Mouse (Mus musculus) stomach, postnatal 0 days (tissue): ENCODE results near the gene Haus3. TPM values are rescaled to one million over a fixed set of nuclear protein-coding genes. Genes with fewer than 3 reads are reported as not detected.

Experiments
- ATAC-seq: fragments of 200-750 bp; cut with Nextera tagmentation; 2 replicates; pipeline ENCODE4 v1.8.0; 2017; ENCODE audit not compliant: low FRiP score, low TSS enrichment
- DNase-seq: peaks from one replicate; pipeline ENCODE4 v3.0.0-alpha.2; 2016; ENCODE audit warnings: low spot score
- H3K27ac ChIP-seq: fragments of 300-500 bp; sonication (generic); replicated peaks from 2 replicates; pipeline ENCODE4 v1.5.1; 2014; ENCODE audit warnings: mild to moderate bottlenecking, control low read depth
- H3K27me3 ChIP-seq: fragments of 300-500 bp; sonication (generic); 2 replicates; pipeline ENCODE4 v1.6.1; 2014; ENCODE audit warnings: low read length; ENCODE audit not compliant: control insufficient read depth, insufficient read depth
- H3K36me3 ChIP-seq: fragments of 300-500 bp; sonication (generic); 2 replicates; pipeline ENCODE4 v1.6.1; 2014; ENCODE audit warnings: low read length, mixed read lengths; ENCODE audit not compliant: control insufficient read depth, insufficient read depth
- H3K4me1 ChIP-seq: fragments of 300-500 bp; sonication (generic); replicated peaks from 2 replicates; pipeline ENCODE4 v1.6.1; 2014; ENCODE audit warnings: antibody characterized with exemption; ENCODE audit not compliant: control insufficient read depth, insufficient read depth
- H3K4me2 ChIP-seq: fragments of 300-500 bp; sonication (generic); replicated peaks from 2 replicates; pipeline ENCODE4 v1.6.1; 2014; ENCODE audit warnings: low read depth, mild to moderate bottlenecking, control low read depth, moderate library complexity
- H3K4me3 ChIP-seq: fragments of 300-500 bp; sonication (generic); 2 replicates; pipeline ENCODE4 v1.5.1; 2014; ENCODE audit warnings: low read depth, low read length, control low read depth
- H3K9ac ChIP-seq: fragments of 300-500 bp; sonication (generic); 2 replicates; pipeline ENCODE4 v1.6.1; 2014; ENCODE audit warnings: mild to moderate bottlenecking, low read length, control low read depth, mixed read lengths
- H3K9me3 ChIP-seq: fragments of 300-500 bp; sonication (generic); 2 replicates; pipeline ENCODE4 v1.6.1; 2016; ENCODE audit warnings: low read length; ENCODE audit not compliant: control insufficient read depth
- CTCF ChIP-seq: IDR thresholded peaks from 2 replicates; pipeline ENCODE4 v1.5.1; 2016; ENCODE audit warnings: antibody characterized with exemption, low read depth, mild to moderate bottlenecking, moderate library complexity
- EP300 ChIP-seq: optimal IDR thresholded peaks from 2 replicates; pipeline ENCODE3; 2016; ENCODE audit warnings: antibody characterized with exemption
- WGBS: fragments of 180-500 bp; shearing (Covaris S2); extraction: QIAGEN DNeasy Blood & Tissue Kit; methylation state at CpG from one replicate; pipeline ENCODE4 v1.1.7; 2014; 5-methylcytosine and 5-hydroxymethylcytosine counted together
- polyA plus RNA-seq: library from polyadenylated mRNA; unstranded; fragments of >200 nt; fragmentation: Nextera tagmentation; extraction: Ambion mirVana; gene quantifications from 2 replicates; pipeline ENCODE4 v1.2.1, GENCODE M21; 2015

The Haus3 gene
- polyA plus RNA-seq, 1 experiment from 2014 or later, result 12.3 TPM

DNA sequence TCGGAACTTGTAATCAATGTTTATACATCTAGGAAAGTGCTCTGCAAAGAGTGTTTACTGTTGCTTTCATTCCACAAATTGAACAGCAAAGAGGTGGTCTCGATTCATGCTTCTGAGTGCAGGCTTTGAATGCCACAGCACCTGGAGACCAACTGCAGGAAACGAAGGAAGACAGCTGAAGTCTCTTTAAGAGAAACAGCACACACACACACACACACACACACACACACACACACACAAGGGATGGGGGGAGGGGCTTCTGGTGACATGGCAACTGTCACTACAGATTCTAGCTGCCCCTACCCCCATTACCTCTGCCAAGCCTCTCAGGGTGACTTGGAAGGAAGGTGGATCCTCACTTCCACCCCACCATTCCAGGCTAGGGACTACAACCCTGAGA is 38.2 kb upstream of the Haus3 start:
- Histone ChIP-seq H3K4me3 (no peak overlapping the region), H3K27ac (no peak overlapping the region), H3K36me3 (no peaks in the 10 kb centered on the region), H3K4me2 (no peak overlapping the region), H3K9ac (no peak overlapping the region), H3K27me3 (no peaks in the 10 kb centered on the region), H3K9me3 (no peaks in the 10 kb centered on the region), H3K4me1 (no peaks in the 10 kb centered on the region)
- TF ChIP-seq EP300 (no peak), CTCF (no peak)
- WGBS, result 25% methylated on average over 3 of the region's 3 CpGs
- ATAC-seq (no peak), DNase-seq (no peak)

- H3K9ac ChIP-seq, result no peak overlapping the region
- no peaks in the 10 kb centered on the region for H3K27me3 ChIP-seq
- DNase-seq (no peak), ATAC-seq (no peak)
- WGBS, result 48% methylated on average over 2 of the region's 2 CpGs
- no peaks in the 10 kb centered on the region for H3K4me1 ChIP-seq
- H3K36me3 ChIP-seq, result no peaks in the 10 kb centered on the region
- no peaks in the 10 kb centered on the region for H3K9me3 ChIP-seq
- H3K4me2 ChIP-seq, result no peak overlapping the region
- no peak for TF ChIP-seq EP300
- TF ChIP-seq CTCF, result no peak
- H3K27ac ChIP-seq, result no peak overlapping the region
- no peak overlapping the region for H3K4me3 ChIP-seq
These were observed 36.5 kb upstream of the Haus3 start for GRCm38 (mm10) chr5:34205788-34206187.

GRCm38 (mm10) chr5:34204911-34205310 is 35.6 kb upstream of the Haus3 start:
- Histone ChIP-seq H3K9ac (no peak overlapping the region), H3K4me2 (no peak overlapping the region), H3K27ac (no peak overlapping the region), H3K27me3 (no peaks in the 10 kb centered on the region), H3K4me1 (no peaks in the 10 kb centered on the region), H3K4me3 (no peak overlapping the region), H3K9me3 (no peaks in the 10 kb centered on the region), H3K36me3 (no peaks in the 10 kb centered on the region)
- ATAC-seq, result no peak
- no peak for DNase-seq
- TF ChIP-seq CTCF (no peak), EP300 (no peak)
- WGBS, result 82% methylated on average over 2 of the region's 2 CpGs

- no peaks in the 10 kb centered on the region for H3K9me3 ChIP-seq
- ATAC-seq, result no peak
- DNase-seq, result no peak
- H3K9ac ChIP-seq, result no peak overlapping the region
- no peaks in the 10 kb centered on the region for H3K36me3 ChIP-seq
- no peak overlapping the region for H3K4me3 ChIP-seq
- no peak overlapping the region for H3K27ac ChIP-seq
- no peak overlapping the region for H3K4me2 ChIP-seq
- no peaks in the 10 kb centered on the region for H3K4me1 ChIP-seq
- no peaks in the 10 kb centered on the region for H3K27me3 ChIP-seq
- WGBS, result 57% methylated on average over 4 of the region's 4 CpGs
- no peak for TF ChIP-seq EP300
- TF ChIP-seq CTCF, result no peak
These were observed 32.7 kb upstream of the Haus3 start for GRCm38 (mm10) chr5:34202006-34202405.

- TF ChIP-seq CTCF (peak; percentile 37), EP300 (no peak)
- no peak overlapping the region for H3K9ac ChIP-seq
- H3K9me3 ChIP-seq, result no peaks in the 10 kb centered on the region
- no peaks in the 10 kb centered on the region for H3K36me3 ChIP-seq
- no peaks in the 10 kb centered on the region for H3K27me3 ChIP-seq
- DNase-seq (no peak), ATAC-seq (no peak)
- no peak overlapping the region for H3K4me2 ChIP-seq
- no peak overlapping the region for H3K27ac ChIP-seq
- 60% methylated on average over 2 of the region's 2 CpGs for WGBS
- H3K4me1 ChIP-seq, result no peaks in the 10 kb centered on the region
- no peak overlapping the region for H3K4me3 ChIP-seq
These were observed 32.1 kb upstream of the Haus3 start for GRCm38 (mm10) chr5:34201396-34201795.

GRCm38 (mm10) chr5:34198615-34199014 is 29.3 kb upstream of the Haus3 start:
- H3K9ac ChIP-seq, result no peak overlapping the region
- no peaks in the 10 kb centered on the region for H3K4me1 ChIP-seq
- no peaks in the 10 kb centered on the region for H3K27me3 ChIP-seq
- H3K4me3 ChIP-seq, result no peak overlapping the region
- ATAC-seq (no peak), DNase-seq (no peak)
- no peaks in the 10 kb centered on the region for H3K9me3 ChIP-seq
- no peak overlapping the region for H3K4me2 ChIP-seq
- TF ChIP-seq EP300 (no peak), CTCF (no peak)
- H3K27ac ChIP-seq, result no peak overlapping the region
- 86% methylated on average over 6 of the region's 6 CpGs for WGBS
- no peaks in the 10 kb centered on the region for H3K36me3 ChIP-seq
